Mouse (Mus musculus) CH12.LX (cell line): ENCODE measurements at regions not wholly inside any gene's neighbourhood (a gene's known extent, or its start where the extent isn't known, plus 50 kb on each side); places are given as distances from the start of the nearest gene placed in this dataset.

Experiments used
- DNase-seq: peaks from one replicate; pipeline ENCODE4 v3.0.0-alpha.2; 2013; ENCODE audit errors: extremely low read depth
- H3K27ac ChIP-seq: 2 replicates; pipeline ENCODE4 v1.5.1; 2012; ENCODE audit warnings: low read depth, mild to moderate bottlenecking, control low read depth, moderate library complexity; ENCODE audit not compliant: insufficient read depth
- H3K27me3 ChIP-seq: replicated peaks from 2 replicates; pipeline ENCODE3; 2012; ENCODE audit warnings: inconsistent platforms
- H3K36me3 ChIP-seq, 2 experiments: replicated peaks in 1 of 2; 2 replicates each; pipeline versions ENCODE3 to v1.6.1; 2012; ENCODE audit warnings: inconsistent platforms in 1 of 2, low read length in 1 of 2, mild to moderate bottlenecking in 1 of 2, mixed read lengths in 1 of 2, moderate library complexity in 1 of 2; ENCODE audit not compliant: control insufficient read depth in 1 of 2, insufficient read depth in 1 of 2
- H3K4me1 ChIP-seq, 2 experiments: 2 replicates each; pipeline ENCODE4 v1.6.1; 2012; ENCODE audit warnings: inconsistent platforms in 1 of 2, moderate library complexity in 1 of 2; ENCODE audit not compliant: insufficient read depth in 2 of 2, control insufficient read depth in 1 of 2
- H3K4me2 ChIP-seq: 2 replicates; pipeline ENCODE4 v1.6.1; 2012; ENCODE audit warnings: low read depth, mild to moderate bottlenecking, control low read depth; ENCODE audit not compliant: poor library complexity, insufficient read depth, severe bottlenecking
- H3K4me3 ChIP-seq, 3 experiments: fragments of 150-350 bp in 1 of 3; sonication (generic) in 1 of 3; replicated peaks in 1 of 3; 2 replicates each; pipeline versions ENCODE3 to v1.5.1; 2011 to 2012; ENCODE audit warnings: low read depth in 2 of 3, low read length in 2 of 3, mild to moderate bottlenecking in 2 of 3, moderate library complexity in 2 of 3, control low read depth in 1 of 3, improper control_type of control experiment in 1 of 3, inconsistent platforms in 1 of 3, mixed read lengths in 1 of 3; ENCODE audit not compliant: poor library complexity in 1 of 3
- H3K79me2 ChIP-seq: replicated peaks from 2 replicates; pipeline ENCODE4 v1.6.1; 2012; ENCODE audit warnings: mild to moderate bottlenecking, moderate library complexity; ENCODE audit not compliant: control insufficient read depth, poor library complexity, insufficient read depth, severe bottlenecking; ENCODE audit errors: extremely low read depth
- H3K9ac ChIP-seq: 2 replicates; pipeline ENCODE4 v1.6.1; 2012; ENCODE audit warnings: low read depth, mild to moderate bottlenecking, control low read depth, moderate library complexity; ENCODE audit not compliant: insufficient read depth
- H3K9me3 ChIP-seq: replicated peaks from 2 replicates; pipeline ENCODE3; 2012; ENCODE audit warnings: low read length, inconsistent platforms, mixed read lengths
- BHLHE40 ChIP-seq: IDR thresholded peaks from 2 replicates; pipeline ENCODE4 v1.6.1; 2011; ENCODE audit warnings: mild to moderate bottlenecking, low read depth, low read length, improper control_type of control experiment
- CHD1 ChIP-seq: IDR thresholded peaks from 2 replicates; pipeline ENCODE4 v1.6.1; 2012; ENCODE audit warnings: low read depth, low read length, improper control_type of control experiment, inconsistent platforms
- CTCF ChIP-seq, 2 experiments: IDR thresholded peaks in 1 of 2; conservative IDR thresholded peaks in 1 of 2; 2 replicates each; pipeline ENCODE4 v1.5.1; 2011 to 2012; ENCODE audit warnings: low read depth in 2 of 2, low read length in 2 of 2, improper control_type of control experiment in 1 of 2, inconsistent platforms in 1 of 2, mild to moderate bottlenecking in 1 of 2, moderate library complexity in 1 of 2
- ELF1 ChIP-seq: IDR thresholded peaks from 2 replicates; pipeline ENCODE4 v1.6.1; 2014; ENCODE audit warnings: low read depth, mild to moderate bottlenecking, inconsistent platforms, low read length, improper control_type of control experiment
- EP300 ChIP-seq: IDR thresholded peaks from 2 replicates; pipeline ENCODE4 v1.6.1; 2011; ENCODE audit warnings: low read length, improper control_type of control experiment
- ETS1 ChIP-seq: conservative IDR thresholded peaks from 2 replicates; pipeline ENCODE4 v1.6.1; 2012; ENCODE audit warnings: low read depth, mild to moderate bottlenecking, inconsistent platforms, low read length, improper control_type of control experiment, moderate library complexity
- IRF4 ChIP-seq: IDR thresholded peaks from 2 replicates; pipeline ENCODE4 v1.6.1; 2014; ENCODE audit warnings: low read depth, mild to moderate bottlenecking, inconsistent platforms, low read length, improper control_type of control experiment
- JUND ChIP-seq: conservative IDR thresholded peaks from 2 replicates; pipeline ENCODE4 v1.6.1; 2011; ENCODE audit warnings: low read depth, low read length, improper control_type of control experiment
- MAFK ChIP-seq: IDR thresholded peaks from 2 replicates; pipeline ENCODE4 v1.6.1; 2011; ENCODE audit warnings: low read length, improper control_type of control experiment; ENCODE audit not compliant: insufficient replicate concordance
- MAX ChIP-seq: IDR thresholded peaks from 2 replicates; pipeline ENCODE4 v1.6.1; 2011; ENCODE audit warnings: low read length, improper control_type of control experiment
- MAZ ChIP-seq: IDR thresholded peaks from 2 replicates; pipeline ENCODE4 v1.6.1; 2012; ENCODE audit warnings: low read depth, mild to moderate bottlenecking, inconsistent platforms, low read length, improper control_type of control experiment, moderate library complexity
- MXI1 ChIP-seq: IDR thresholded peaks from 2 replicates; pipeline ENCODE4 v1.6.1; 2011; ENCODE audit warnings: mild to moderate bottlenecking, low read depth, low read length, improper control_type of control experiment
- MYC ChIP-seq: IDR thresholded peaks from 2 replicates; pipeline ENCODE4 v1.6.1; 2011; ENCODE audit warnings: low read depth, mild to moderate bottlenecking, improper control_type of control experiment, low read length
- NELFE ChIP-seq: IDR thresholded peaks from 2 replicates; pipeline ENCODE4 v1.6.1; 2011; ENCODE audit warnings: low read depth, low read length, improper control_type of control experiment
- NRF1 ChIP-seq: IDR thresholded peaks from 2 replicates; pipeline ENCODE4 v1.6.1; 2014; ENCODE audit warnings: low read depth, mild to moderate bottlenecking, inconsistent platforms, low read length, improper control_type of control experiment, moderate library complexity
- POLR2A ChIP-seq: IDR thresholded peaks from 2 replicates; pipeline ENCODE4 v1.6.1; 2011; ENCODE audit warnings: low read depth, mild to moderate bottlenecking, improper control_type of control experiment, low read length
- RAD21 ChIP-seq: IDR thresholded peaks from 2 replicates; pipeline ENCODE4 v1.6.1; 2011; ENCODE audit warnings: low read depth, mild to moderate bottlenecking, low read length, improper control_type of control experiment, moderate library complexity
- RCOR1 ChIP-seq: conservative IDR thresholded peaks from 2 replicates; pipeline ENCODE4 v1.6.1; 2012; ENCODE audit warnings: low read depth, mild to moderate bottlenecking, inconsistent platforms, low read length, improper control_type of control experiment
- SIN3A ChIP-seq: IDR thresholded peaks from 2 replicates; pipeline ENCODE4 v1.6.1; 2012; ENCODE audit warnings: low read length, improper control_type of control experiment, inconsistent platforms
- USF2 ChIP-seq: conservative IDR thresholded peaks from 2 replicates; pipeline ENCODE4 v1.6.1; 2011; ENCODE audit warnings: low read depth, low read length, improper control_type of control experiment
- ZC3H11A ChIP-seq: IDR thresholded peaks from 2 replicates; pipeline ENCODE4 v1.6.1; 2012; ENCODE audit warnings: low read depth, mild to moderate bottlenecking, inconsistent platforms, low read length, improper control_type of control experiment
- ZKSCAN1 ChIP-seq: IDR thresholded peaks from 2 replicates; pipeline ENCODE4 v1.6.1; 2012; ENCODE audit warnings: low read depth, inconsistent platforms, low read length, improper control_type of control experiment, borderline replicate concordance
- dilution Hi-C: fragments of 300-500 bp; cut with MboI; formaldehyde crosslinking; loops from 2 replicates; pipeline ENCODE4 v1.14.3; 2020; ENCODE audit warnings: low sequenced_read_pairs; ENCODE audit not compliant: extremely low pct_unique_long_range_greater_than_20kb, extremely low pct_ligation_motif_present
- in situ Hi-C: fragments of 300-500 bp; cut with MboI; formaldehyde crosslinking; loops from 3 replicates; pipeline ENCODE4 v1.14.3; 2019; ENCODE audit warnings: low sequenced_read_pairs, low pct_ligation_motif_present, low pct_unique_long_range_greater_than_20kb, mixed read lengths

DNA sequence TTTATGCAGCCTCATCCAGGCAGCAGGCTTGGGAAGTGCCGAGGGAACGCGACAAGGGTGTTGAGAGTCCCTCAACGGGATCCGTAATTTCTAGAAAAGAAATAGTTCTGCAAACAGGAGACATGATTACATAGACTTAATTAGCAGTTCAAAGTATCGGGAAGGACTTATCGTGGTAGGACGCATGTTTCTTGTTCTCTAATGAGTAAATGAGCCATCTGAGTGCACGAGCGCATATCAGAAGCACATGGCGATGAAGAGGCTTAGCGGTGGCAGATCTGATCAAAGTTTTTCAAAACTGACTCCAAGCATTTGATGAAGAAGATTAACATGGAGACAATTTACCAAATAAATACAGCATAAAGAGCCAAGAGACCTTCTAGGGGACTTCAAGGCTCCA, 238.8 kb upstream of the Zeb2 start:
- Histone ChIP-seq H3K9me3 (no peaks in the 10 kb centered on the region), H3K4me2 (no peak overlapping the region), H3K9ac (no peak overlapping the region), H3K36me3 (no peaks in the 10 kb centered on the region), H3K27me3 (no peaks in the 10 kb centered on the region), H3K79me2 (no peaks in the 10 kb centered on the region), H3K4me3 (no peak overlapping the region), H3K27ac (no peak overlapping the region), H3K4me1 (peaks cover 0 to 1% of the 10 kb centered on the region in 2 experiments; a peak in 1 of 4 replicates)
- no peak for TF ChIP-seq USF2
- TF ChIP-seq MXI1 = no peak
- no peak for TF ChIP-seq IRF4
- TF ChIP-seq EP300 = no peak
- in situ Hi-C loops (no loop called here), dilution Hi-C loops (no loop called here)
- no peak for DNase-seq

DNA sequence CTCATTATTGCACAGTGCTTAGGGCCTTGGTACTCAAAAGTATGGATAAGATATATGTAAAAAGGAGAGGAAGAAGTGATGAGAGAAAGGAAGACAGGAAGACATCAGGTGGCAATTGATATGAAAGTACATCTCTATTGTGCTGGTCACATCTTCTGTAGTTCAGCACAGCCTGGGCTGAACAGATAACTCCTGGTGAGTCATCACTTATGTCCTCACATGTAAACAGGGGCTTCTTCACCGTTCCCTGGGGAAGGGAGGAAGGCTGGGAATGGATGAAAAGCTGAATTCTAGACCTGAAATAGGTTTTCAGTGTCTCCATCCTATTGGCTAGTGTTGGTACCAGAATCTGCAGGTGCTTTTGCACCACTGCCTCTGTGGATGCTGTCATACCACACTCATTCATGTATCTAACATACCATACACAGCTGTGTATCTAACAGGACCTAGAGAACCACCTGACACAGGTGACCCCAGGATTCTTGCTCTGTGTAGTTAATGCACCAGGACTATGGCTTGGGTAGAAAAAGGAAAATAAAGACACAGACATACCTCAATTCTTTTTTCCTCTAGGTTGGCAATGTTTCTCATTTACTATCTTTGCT, 234.4 kb upstream of the Zeb2 start:
- Histone ChIP-seq H3K4me2 (no peak overlapping the region), H3K36me3 (no peaks in the 10 kb centered on the region), H3K9ac (no peak overlapping the region), H3K4me1 (peaks cover 0 to 2% of the 10 kb centered on the region in 2 experiments; a peak in 1 of 4 replicates), H3K9me3 (no peaks in the 10 kb centered on the region), H3K4me3 (no peak overlapping the region), H3K27ac (no peak overlapping the region), H3K27me3 (no peaks in the 10 kb centered on the region), H3K79me2 (no peaks in the 10 kb centered on the region)
- dilution Hi-C loops (no loop called here), in situ Hi-C loops (no loop called here)
- TF ChIP-seq POLR2A (no peak), BHLHE40 (no peak), USF2 (no peak), RCOR1 (no peak), CTCF (conservative IDR thresholded peaks at IDR 0.05 in 1 of 2, IDR thresholded peaks at IDR 0.05 in 1 of 2; ENCODE audit: low read depth in 2 of 2, low read length in 2 of 2) (no peak), ELF1 (no peak), MYC (no peak), NRF1 (no peak), IRF4 (no peak), SIN3A (no peak), MAX (no peak), ZC3H11A (no peak), RAD21 (no peak), CHD1 (no peak), NELFE (no peak), MAFK (no peak), JUND (no peak), ZKSCAN1 (no peak), MAZ (no peak), ETS1 (no peak)
- no peak for DNase-seq
